Mouse (Mus musculus): Measurements from ENCODE around the gene Cfi.

DNA sequence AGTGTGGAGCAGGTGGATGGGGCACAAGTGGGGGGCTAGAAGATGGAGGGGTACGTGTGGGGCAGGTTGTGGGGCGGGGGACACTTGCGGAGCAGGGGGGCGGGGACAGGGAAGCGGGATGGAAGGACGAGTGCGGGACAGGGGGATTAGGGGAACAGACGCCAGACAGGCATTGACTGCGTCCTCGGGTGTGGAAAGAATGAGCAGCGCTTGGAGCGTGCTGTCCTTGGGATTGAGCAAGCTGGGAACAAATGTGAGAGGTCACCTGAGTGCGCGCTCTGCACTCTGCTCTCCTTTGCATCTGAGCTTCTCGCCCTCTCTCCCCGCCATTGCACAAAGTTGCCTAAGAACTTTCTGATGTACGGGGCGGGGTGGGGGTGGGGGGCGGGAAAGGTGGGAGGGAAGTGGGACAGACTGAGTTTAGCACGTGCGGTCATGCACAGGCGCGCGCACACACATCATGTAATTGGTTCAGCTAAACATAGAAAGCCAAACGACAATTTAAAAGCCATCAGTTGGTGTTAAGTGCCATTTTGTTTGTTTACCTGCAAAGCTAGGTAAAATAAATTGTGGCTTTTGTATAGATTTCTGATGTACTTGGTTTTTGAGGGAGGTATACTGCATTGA lies 43.6 kb downstream of the Cfi start:
- TF ChIP-seq CTCF (IDR thresholded peaks at IDR 0.05; ENCODE audit: borderline replicate concordance, extremely low read depth, insufficient read depth, insufficient read length): no peak
- TF ChIP-seq POLR2A (IDR thresholded peaks at IDR 0.05; ENCODE audit: borderline replicate concordance, extremely low read depth, insufficient read depth, insufficient read length, poor library complexity, severe bottlenecking): no peak
